Mouse (Mus musculus) cerebellum, postnatal 25 days (tissue): ENCODE results near the gene Ralgps1.
A peak's percentile ranks its signal among the peaks of the same experiment; 100 is the strongest.

Experiments used
- DNase-seq, 2 experiments: peaks; one replicate each; pipeline ENCODE4 v3.0.0; 2021; ENCODE audit warnings: mixed read lengths in 2 of 2

The Ralgps1 gene

GRCm38 (mm10) chr2:33370777-33371647, at the start of gene Ralgps1:
Ralgps1 (minus strand) TSS chr2:33371486.
- peak; percentile 99 for DNase-seq

GRCm38 (mm10) chr2:33417454-33417853, 46.2 kb upstream of the Ralgps1 start:
- DNase-seq: no peak

DNA sequence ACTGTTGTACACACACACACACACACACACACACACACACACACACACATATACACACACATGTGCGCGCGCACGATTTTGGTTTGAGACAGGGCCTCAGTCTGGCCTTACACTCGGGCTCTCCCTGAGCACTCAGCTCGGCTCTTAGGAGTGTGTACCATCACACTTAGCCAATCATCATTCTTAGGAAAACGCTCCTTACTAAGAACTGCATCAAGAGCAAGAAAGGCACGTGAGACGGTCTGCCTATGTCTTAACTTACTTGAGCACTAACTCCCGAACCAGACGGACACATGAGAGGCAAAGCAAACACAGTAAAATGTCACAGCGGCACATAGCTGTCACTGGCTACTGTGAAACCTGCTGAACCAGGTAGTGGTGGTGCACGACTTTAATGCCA, 42.7 kb upstream of the Ralgps1 start:
- no peak for DNase-seq

GRCm38 (mm10) chr2:33412111-33412510, 40.8 kb upstream of the Ralgps1 start:
- DNase-seq: no peak

DNA sequence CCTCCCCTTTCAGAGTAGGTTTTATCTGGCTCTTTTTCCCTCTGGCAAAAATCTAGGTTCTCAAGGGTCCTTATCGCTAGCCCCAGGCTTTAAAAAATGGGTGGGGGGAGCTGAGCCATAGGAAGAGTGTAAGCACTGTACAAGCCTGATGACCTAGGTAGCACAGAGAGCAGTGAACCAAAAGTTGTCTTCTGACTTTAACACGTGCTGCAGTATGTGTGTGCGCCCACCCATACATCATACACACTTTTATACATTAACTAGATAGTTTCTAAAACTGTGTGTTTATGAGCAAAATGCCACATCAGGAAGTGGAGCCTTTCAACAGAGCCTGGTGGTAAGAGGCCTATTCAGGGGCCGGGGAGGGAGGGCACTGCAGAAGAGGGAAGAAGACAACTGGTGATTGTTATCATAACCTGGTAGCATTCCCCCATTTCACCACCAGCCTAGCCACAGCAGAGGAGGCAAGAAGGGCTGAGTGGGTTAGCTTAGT, 32.3 kb upstream of the Ralgps1 start:
- DNase-seq: no peak

GRCm38 (mm10) chr2:33402638-33403037, 31.4 kb upstream of the Ralgps1 start:
- no peak for DNase-seq

DNA sequence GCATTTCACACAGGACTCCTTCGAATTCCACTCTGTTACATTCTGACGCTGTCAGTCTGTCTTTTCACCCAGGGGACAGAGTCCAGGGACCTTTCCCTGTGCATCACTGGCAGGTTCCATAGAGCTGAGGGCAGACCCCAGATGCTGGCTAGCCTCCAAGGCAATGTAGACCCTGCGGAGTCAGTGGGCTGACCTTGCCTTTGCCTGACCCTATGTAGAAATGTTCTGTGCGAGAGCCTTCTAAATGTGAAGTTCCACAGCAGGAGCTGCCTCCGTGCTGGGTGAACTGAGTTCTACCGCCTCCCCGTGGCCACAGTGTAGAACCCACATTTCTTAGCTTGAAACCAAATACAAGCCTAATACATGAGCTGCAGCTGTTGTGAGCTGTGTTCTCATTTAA, 30.9 kb upstream of the Ralgps1 start:
- peak; percentile 75 to 85 for DNase-seq

- peak; percentile 70 to 85 for DNase-seq
Measured at GRCm38 (mm10) chr2:33401217-33401616, 29.9 kb upstream of the Ralgps1 start.

DNA sequence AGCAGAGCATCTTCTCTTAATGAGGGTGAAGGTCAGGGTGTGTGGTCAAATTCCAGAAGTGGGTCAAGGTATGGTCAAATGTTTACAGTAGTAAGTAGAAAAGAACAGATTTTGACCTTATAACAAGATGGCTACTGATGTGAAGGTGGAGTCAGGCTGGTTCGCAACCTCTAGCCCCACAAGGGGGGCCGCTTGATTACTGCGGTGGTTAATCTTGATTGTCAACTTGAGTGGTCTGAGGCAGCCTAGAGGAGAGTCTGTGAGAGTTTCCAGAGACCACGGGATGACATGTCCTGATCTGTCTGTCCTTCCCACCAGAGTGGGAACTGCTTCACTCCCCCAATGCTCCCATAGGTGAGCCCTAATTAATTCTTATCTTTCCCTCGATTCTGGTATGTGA, 29.3 kb upstream of the Ralgps1 start:
- DNase-seq: no peak

GRCm38 (mm10) chr2:33399091-33399490, 27.8 kb upstream of the Ralgps1 start:
- no peak for DNase-seq

DNA sequence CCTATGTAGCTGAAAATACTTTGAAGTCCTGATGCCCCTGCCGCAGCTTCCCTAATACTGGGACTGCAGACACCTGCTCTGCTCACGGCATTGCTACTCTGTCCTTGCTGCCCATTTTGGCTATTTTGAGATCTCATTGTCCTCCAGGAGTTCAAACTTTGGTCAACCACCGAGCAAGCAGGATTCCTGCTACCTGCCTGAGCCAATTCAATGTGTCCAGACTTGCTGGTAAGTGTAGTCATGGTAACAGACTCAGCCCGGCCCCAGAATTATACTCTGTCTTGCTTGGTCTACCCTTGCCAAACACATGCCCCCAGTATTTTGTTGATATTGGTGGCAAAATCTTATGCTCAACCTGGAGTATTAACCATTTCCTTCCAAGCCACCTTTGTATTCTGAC, 25.8 kb upstream of the Ralgps1 start:
- no peak for DNase-seq

- DNase-seq: no peak
Measured at GRCm38 (mm10) chr2:33395053-33395452, 23.8 kb upstream of the Ralgps1 start.

DNA sequence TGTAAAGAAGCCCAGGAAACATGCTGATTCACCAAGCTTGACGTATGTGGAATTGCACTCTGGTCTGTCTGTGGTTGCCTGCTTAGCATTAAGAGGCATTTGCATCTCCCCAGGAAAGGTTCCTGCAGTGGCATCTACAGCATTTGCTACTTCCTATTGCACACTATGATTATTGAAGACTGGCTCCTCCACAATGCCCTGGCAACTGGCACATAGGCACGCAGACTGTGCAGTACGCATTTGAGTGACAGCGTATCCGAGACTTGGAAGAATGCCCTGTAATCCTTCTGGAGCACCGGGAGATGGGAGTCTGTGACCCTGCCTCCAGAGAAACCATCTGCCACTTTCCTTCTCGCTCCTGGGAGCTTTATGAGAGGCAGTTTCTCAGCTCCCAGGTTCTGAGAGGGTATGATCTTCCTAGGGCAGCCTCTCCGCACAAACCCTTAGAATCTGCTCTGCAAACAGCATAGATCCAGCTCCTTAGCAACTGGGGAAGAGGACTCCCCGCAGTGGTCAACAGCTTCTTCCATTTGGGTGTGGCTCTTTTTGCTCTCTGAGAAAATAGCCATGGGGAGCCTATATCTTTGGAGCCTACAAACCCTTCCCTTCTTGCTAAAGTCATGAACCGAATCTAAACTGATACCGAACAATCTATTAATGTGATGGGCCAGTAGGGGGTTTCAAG, 22.8 kb upstream of the Ralgps1 start:
- peak; percentile 75 to 77 for DNase-seq

DNA sequence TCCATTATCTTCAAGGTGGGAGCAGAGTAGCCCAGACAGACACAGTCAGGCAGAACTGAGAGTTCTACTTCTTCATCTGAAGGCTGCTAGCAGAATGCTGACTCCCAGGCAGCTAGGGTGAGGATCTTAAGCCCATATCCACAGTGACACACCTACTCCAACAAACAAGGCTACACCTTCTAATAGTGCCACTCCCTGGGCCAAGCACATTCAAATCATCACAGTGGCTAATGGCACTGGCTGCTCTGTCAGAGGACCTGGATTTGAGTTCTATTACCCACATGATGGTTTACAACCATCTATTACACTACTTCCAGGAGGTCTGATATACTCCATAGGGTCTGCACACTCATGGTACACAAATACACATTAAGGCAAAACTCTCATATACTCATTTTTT, 21.7 kb upstream of the Ralgps1 start:
- DNase-seq: no peak

- DNase-seq: no peak
Measured at GRCm38 (mm10) chr2:33371648-33372408, 542 bp upstream of the Ralgps1 start.

DNA sequence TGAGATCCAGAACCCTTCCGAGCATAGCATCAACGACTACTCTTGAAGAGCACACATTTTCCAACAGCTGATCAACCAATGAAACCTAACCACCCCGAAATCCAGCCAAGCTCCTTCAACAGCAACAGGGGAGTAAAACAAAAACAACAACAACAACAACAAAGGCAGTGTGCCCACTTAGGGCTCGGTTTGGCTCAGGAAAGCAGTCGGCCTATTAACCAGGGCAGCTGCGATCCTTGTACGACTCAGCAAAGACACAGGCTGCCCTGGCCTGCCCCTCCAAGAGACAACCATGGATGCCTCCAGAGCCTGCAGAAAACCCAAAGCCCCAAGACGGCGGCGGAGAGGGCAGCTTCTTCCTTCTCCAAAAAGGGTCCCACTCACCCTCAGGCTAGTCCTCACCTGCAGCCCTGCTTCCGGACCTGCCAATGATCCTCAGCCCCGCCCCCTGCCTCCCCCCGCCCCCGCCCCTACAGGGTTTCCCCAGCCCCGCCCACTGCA, 960 bp downstream of the Ralgps1 start:
- no peak for DNase-seq

DNA sequence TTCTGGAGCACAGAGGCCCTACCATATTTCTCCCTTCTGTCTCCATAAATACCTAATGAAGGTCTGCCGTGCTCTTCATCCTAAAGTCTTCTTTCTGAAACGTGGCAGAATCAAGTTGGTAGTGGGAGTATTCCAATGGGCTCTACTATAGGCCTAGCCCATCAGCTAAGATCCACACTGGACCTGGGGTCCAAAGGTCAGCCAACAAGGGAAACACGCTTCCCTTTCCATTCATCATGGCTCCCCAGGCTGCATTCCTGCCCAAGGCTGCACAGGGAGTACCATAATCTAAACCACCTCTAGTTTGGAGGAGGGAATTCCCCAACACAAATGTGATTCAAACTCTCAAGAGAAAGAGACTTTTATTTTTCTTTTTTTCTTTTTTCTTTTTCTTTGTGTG, 1.8 kb downstream of the Ralgps1 start:
- DNase-seq: no peak

DNA sequence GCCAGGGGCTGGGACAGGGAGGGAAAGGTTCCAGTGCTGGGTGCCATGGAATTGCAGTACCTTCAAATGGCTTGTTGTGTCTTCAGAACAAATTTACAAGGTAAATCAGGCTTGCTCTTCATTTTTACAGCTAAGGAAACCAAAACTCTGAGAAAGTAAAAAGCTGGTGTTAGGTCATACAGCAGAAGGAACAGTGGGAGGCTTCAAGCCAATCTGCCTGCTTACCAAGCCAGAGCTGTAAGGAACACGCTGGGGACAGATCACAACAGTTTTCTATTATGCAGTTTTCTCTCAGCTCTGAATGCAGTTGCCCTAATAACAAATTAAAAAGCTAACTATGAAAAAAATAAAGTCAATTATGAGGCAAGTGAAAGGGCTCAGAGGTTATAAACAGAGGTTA, 2.8 kb downstream of the Ralgps1 start:
- no peak for DNase-seq

DNA sequence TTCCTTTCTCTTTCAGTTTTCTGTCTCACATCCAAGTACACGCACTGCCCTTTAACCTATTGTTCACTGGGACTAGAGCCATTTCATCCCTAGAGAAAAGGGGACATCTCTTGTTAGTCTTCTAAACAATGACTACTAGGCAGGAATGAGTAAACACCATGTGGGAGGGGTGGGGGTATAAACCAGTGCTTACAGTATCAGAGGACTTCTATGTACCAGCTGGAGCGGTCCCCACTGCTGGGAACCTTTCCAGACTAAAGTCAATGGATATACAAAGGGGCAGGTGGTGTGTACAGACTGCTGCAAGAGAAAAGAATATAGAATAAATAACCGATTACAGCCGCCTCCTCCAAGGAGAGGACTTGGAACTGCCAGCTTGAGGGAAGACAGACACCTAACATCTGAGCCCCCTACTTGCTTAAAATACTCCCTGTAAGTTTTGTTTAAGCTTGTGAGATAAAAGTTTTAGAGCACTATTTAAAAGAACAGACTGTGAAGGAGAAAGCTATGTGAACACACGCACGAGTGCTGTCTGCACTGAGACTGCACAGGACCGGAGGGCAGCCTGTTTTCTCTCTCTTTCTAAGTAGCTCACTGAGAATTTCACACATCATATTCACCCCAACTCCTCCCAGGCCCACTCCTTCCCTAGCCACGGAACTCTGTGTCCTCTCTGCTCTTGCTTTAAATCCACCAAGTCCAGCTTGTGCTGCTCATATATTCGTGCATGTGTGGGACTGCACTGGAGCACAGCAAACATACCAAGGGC, 5.4 kb downstream of the Ralgps1 start:
- DNase-seq: peak in 1 of 2 experiments; percentile 45

DNA sequence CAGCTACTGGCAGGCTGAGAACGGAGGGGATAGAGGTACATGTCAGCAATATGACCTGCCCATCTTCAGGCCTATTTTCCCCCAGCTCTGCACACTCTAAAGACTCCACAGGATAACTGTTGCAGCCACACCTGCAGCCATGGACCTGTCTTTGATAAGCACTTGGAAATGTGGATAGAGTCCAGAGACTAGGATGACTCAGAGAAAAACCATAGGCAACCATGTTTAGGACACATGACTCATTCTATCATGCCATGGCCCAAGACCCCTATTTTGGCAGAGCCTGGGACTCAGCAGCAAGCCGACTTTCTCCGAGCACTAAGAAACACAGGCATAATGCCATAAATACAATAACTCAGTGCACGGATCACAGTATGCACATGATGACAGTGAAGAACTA, 6.6 kb downstream of the Ralgps1 start:
- DNase-seq: no peak

GRCm38 (mm10) chr2:33363890-33364289, 7.4 kb downstream of the Ralgps1 start:
- DNase-seq: no peak

- no peak for DNase-seq
Measured at GRCm38 (mm10) chr2:33361139-33361716, 10.1 kb downstream of the Ralgps1 start.
